Mouse (Mus musculus) kidney, postnatal 14 days (tissue): ENCODE data around the gene Ercc1.
A peak's percentile ranks its signal among the peaks of the same experiment; 100 is the strongest.

Source experiments
- DNase-seq: peaks from one replicate; pipeline ENCODE4 v3.0.0; 2022; ENCODE audit warnings: mixed read lengths

Gene Ercc1

DNA sequence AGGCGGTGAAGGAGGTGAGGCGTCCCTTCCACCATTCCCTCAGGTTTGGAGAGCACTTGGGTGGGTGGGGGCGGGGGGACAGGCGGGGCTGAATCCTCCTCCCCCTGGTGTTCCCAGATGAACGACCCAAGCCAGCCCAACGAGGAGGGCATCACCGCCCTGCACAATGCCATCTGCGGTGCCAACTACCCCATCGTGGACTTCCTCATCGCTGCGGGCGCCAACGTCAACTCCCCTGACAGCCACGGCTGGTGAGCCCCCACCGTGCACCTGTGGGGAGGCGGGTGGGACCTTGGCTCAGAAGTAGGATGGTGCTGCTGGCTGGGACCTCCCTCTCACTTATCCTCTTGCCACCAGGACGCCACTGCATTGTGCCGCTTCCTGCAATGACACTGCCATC lies 30.8 kb downstream of the Ercc1 start:
- no peak for DNase-seq

DNA sequence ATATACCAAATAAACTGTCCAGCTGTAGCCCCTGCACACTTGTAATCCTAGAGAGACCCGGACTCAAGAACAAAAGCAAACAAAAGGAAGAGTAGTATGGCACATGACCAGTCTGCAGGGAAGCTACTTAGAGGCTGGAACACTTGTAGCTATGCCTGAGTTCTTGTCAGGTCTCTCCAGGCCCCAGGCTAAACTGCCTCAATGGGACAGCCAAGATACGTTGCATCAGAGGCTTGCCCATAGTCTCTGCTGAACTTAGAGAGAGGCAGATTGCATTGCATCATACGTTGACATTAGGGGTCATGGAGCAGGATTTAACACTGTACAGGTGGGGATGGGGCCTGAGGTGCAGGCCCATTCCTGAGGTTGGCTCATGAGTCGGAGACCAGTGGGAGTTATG lies 31.4 kb downstream of the Ercc1 start:
- DNase-seq, result no peak

GRCm38 (mm10) chr7:19378049-19378448 lies 33.5 kb downstream of the Ercc1 start:
- DNase-seq, result no peak

DNA sequence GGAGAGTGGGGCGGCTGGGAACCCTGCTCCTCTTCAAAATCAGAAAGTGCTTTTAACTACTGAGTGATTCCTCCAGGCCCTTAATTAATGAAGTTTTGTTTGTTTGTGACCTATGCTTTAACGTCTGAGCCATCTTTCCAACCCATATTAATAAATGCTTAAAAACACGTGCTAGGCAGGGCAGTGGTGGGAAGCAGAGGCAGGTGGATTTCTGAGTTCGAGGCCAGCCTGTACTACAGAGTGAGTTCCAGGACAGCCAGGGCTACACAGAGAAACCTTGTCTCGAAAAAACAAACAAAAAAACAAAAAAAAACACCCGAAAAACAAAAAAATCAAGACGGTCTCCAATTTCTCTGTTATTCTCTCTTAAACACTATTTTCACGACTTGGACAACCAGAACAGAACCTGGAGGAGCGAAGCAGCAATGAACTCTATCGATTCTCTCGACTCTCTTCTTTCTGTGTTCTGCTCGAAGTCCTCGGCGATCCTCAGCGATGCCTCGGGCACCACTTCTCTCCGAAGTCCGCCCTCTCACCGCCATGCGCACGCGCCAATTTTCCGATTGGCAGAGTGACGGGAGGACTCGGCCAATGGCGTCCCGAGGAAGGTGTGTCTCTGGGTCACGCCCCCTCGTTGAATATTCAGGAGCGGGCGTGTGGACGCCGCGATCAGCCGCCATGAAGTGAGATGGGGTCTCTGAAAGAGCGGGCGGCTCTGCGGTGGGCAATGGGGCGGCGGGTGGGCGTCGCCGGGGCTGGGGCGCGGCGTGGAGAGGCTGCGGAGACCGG lies 37.0 kb downstream of the Ercc1 start, which contains the start of gene Ercc2:
Gene Ercc2 (plus strand): TSS at position 634 of the 789 bp plus-strand sequence.
- peak; percentile 99 for DNase-seq

DNA sequence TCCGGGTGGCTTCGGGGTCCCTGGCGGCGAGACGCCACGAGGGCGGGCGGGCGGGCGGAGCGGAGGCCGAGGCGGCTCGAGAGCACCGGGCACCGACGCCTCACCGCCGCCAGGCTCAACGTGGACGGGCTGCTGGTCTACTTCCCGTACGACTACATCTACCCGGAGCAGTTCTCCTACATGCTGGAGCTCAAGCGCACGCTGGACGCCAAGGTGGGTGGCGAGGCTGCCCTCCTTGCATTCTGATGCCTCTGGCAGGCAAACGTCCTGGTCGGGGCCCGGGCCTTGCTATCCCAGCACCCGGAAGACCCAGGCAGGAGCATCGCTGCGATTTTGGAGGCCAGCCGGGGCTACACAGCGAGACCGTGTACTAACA lies 37.6 kb downstream of the Ercc1 start:
- no peak for DNase-seq

DNA sequence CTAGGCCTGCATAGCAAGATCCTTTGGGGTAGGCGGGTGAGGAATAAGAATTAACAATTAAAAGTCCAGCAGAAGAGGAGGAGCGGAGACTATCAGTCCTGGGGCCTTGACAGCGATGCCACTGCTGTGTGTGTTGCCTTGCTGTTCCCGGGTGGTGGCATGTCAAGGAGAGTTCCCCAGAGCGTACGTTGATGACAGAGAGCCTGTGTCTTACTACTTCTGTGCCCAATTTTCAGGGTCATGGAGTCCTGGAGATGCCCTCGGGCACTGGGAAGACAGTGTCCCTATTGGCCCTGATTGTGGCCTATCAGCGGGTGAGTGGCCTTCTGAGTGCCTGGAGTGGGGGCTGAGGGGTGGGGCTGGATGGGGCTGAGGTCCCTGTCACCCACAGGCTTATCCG lies 39.1 kb downstream of the Ercc1 start:
- DNase-seq, result no peak

DNA sequence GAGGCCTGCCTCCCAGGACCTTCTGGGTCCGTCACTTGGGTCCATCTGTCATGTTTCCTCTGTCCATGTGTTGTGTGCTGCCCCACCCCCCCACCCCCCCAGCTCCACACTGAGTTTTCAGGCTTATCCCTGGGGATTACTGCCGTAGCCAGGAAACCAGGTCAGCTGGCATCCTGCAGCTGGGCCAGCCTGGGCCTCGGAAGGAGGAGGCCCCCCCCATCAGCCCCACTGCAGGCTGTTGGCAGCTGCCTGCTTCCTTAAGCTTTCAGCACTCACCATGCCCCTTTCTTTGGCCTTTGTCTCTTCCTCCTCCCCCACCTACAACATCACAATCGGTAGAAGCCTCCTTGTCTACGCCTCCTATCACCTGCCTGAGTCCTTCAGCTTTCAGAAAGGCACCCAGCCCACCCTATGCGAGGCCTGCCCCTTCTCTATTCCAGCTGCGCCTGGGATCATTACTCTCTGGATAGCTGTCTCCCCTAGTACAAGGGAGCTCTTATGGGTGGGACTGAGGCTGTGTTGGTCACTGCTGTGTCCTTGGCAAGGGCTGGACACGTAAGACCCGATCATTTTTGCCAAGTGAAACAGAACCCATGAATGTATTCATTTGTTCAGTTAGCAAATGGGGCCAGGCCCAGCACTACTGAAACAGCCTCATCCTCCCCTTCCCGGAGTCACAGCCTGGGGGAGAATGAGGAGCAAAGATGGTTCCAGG lies 44.3 kb downstream of the Ercc1 start:
- no peak for DNase-seq

DNA sequence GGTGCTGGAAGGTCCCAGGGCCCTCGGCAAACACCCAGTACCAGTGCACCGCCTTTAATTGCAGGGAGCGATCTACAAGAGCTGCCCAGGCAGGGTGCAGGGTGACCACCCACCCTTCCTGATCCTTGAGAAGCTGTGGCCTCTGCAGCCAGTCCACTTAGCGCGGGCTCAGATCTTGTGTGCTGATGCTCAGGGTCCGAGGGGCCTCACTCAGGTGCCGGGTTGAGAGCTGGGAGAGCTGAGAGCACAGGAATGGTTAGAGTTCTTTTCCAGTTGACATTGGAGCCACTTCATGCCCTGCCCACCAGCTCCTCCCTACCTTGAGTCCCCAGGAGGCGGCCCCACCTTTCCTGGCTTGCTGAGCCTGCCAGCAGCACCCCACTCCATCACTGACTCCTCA lies 49.9 kb downstream of the Ercc1 start:
- DNase-seq, result no peak

GRCm38 (mm10) chr7:19399496-19400280 lies 55.1 kb downstream of the Ercc1 start:
- DNase-seq, result peak; percentile 66

DNA sequence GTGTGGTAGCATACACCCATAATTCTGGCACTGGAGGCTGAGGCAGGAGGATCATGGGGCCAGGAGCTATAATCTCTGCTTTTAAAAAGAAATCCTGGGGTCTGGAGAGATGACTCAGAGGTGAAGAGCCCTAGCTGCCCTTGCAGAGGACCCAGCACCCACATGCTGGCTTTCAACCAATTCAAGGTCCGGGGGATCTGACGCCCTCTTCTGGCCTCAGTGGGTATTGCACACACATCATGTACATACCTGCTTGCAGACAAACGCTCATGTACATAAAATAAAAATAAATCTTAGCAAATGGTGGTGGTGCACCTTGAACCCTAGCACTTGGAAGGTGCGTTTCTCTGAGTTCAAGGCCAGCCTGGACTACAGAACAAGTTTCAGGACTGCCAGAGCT lies 56.4 kb downstream of the Ercc1 start:
- no peak for DNase-seq

- no peak for DNase-seq
Measured at GRCm38 (mm10) chr7:19402535-19403112, 58.0 kb downstream of the Ercc1 start.

- DNase-seq, result peak; percentile 88
Measured at GRCm38 (mm10) chr7:19403731-19404296, 59.2 kb downstream of the Ercc1 start, which contains the start of gene Klc3. TSS of gene Klc3 (minus strand) at chr7:19404104.

DNA sequence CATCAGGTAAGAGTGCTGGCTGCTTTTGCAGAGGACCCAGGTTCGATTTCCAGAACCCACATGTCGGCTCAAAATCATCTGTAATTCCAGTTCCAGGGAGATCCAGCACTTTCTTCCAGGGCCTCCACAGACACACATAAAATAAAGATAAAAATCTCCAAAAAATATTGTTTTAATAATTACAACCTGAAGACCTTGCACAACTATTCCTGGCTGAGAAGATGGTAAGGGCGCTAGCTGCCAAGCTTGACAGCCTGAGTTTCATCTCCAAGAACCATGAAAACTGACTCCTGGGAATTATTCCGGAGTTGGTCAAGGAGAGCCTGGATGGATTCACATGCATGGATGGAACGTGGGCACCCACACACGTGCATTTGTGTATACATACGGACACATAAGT lies 59.9 kb downstream of the Ercc1 start, which contains the start of gene Ckm:
Gene Ckm (plus strand): TSS at position 301 of the 400 bp plus-strand sequence.
- DNase-seq, result no peak

- peak; percentile 83 for DNase-seq
Measured at GRCm38 (mm10) chr7:19405417-19405816, 60.8 kb downstream of the Ercc1 start.
